Mouse (Mus musculus): Measurements from ENCODE around the gene Olfr1333.

- TF ChIP-seq CTCF (IDR thresholded peaks at IDR 0.05; ENCODE audit: low read depth) (no peak), EP300 (IDR thresholded peaks at IDR 0.05; ENCODE audit: low read depth) (no peak)
These were observed 53.6 kb downstream of the Olfr1333 start, which contains the start of gene Olfr1337 for GRCm38 (mm10) chr4:118782486-118782885.
